Mouse (Mus musculus) ES-Bruce4 (cell line): ENCODE data around the gene Exph5. TPM values are rescaled to one million over a fixed set of nuclear protein-coding genes. Genes with fewer than 3 reads are reported as not detected.
A peak's percentile ranks its signal among the peaks of the same experiment; 100 is the strongest.

Experiments
- H3K27ac ChIP-seq: 2 replicates; pipeline ENCODE4 v1.5.1; 2012; ENCODE audit warnings: low read length, inconsistent platforms; ENCODE audit not compliant: insufficient read depth
- H3K27me3 ChIP-seq: 2 replicates; pipeline ENCODE4 v1.6.1; 2012; ENCODE audit warnings: mild to moderate bottlenecking, low read length, inconsistent platforms; ENCODE audit not compliant: control insufficient read depth, poor library complexity, insufficient read depth, severe bottlenecking
- H3K36me3 ChIP-seq: 2 replicates; pipeline ENCODE4 v1.6.1; 2012; ENCODE audit warnings: inconsistent platforms, mild to moderate bottlenecking, low read length, moderate library complexity; ENCODE audit not compliant: control insufficient read depth, poor library complexity, insufficient read depth, severe bottlenecking
- H3K4me1 ChIP-seq: one replicate; pipeline ENCODE4 v1.8.1; 2011; ENCODE audit warnings: low read length; ENCODE audit not compliant: control insufficient read depth, insufficient read depth
- H3K4me3 ChIP-seq: 2 replicates; pipeline ENCODE4 v1.5.1; 2011; ENCODE audit warnings: low read depth, mild to moderate bottlenecking, low read length
- H3K9ac ChIP-seq: 2 replicates; pipeline ENCODE4 v1.6.1; 2012; ENCODE audit warnings: low read depth, mild to moderate bottlenecking, inconsistent platforms; ENCODE audit not compliant: poor library complexity, severe bottlenecking
- H3K9me3 ChIP-seq: replicated peaks from 2 replicates; pipeline ENCODE4 v1.6.1; 2012; ENCODE audit warnings: mild to moderate bottlenecking, low read length, inconsistent platforms; ENCODE audit not compliant: control insufficient read depth, poor library complexity, insufficient read depth, severe bottlenecking
- CTCF ChIP-seq: IDR thresholded peaks from one replicate; pipeline ENCODE4 v1.8.1; 2011; ENCODE audit warnings: low read depth, low read length
- EP300 ChIP-seq: IDR thresholded peaks from 2 replicates; pipeline ENCODE4 v1.6.1; 2011; ENCODE audit warnings: low read depth, low read length; ENCODE audit not compliant: insufficient read depth
- POLR2A ChIP-seq: IDR thresholded peaks from one replicate; pipeline ENCODE4 v1.8.1; 2011; ENCODE audit warnings: low read length; ENCODE audit not compliant: insufficient read depth
- polyA plus RNA-seq: library from polyadenylated mRNA; stranded (reverse); fragments of >200 nt; gene quantifications from 2 replicates; pipeline ENCODE4 v1.2.4, GENCODE M21; 2011; ENCODE audit warnings: low read depth; ENCODE audit not compliant: missing spikeins, insufficient read depth, insufficient read length

The Exph5 gene
- polyA plus RNA-seq, 1 experiment = 0.40 TPM

- Histone ChIP-seq H3K9ac (no peak overlapping the region), H3K36me3 (no peaks in the 10 kb centered on the region), H3K27me3 (no peaks in the 10 kb centered on the region; the same call in 1 of the 2 replicates), H3K9me3 (no peaks in the 10 kb centered on the region), H3K27ac (no peak overlapping the region), H3K4me3 (peak overlapping the region; percentile 24), H3K4me1 (no peaks in the 10 kb centered on the region)
- TF ChIP-seq CTCF (no peak), POLR2A (no peak), EP300 (no peak)
Measured at GRCm38 (mm10) chr9:53301801-53302311, 386 bp downstream of the Exph5 start.

GRCm38 (mm10) chr9:53302415-53302814 is 945 bp downstream of the Exph5 start:
- Histone ChIP-seq H3K4me1 (no peaks in the 10 kb centered on the region), H3K36me3 (no peaks in the 10 kb centered on the region), H3K27ac (no peak overlapping the region)

DNA sequence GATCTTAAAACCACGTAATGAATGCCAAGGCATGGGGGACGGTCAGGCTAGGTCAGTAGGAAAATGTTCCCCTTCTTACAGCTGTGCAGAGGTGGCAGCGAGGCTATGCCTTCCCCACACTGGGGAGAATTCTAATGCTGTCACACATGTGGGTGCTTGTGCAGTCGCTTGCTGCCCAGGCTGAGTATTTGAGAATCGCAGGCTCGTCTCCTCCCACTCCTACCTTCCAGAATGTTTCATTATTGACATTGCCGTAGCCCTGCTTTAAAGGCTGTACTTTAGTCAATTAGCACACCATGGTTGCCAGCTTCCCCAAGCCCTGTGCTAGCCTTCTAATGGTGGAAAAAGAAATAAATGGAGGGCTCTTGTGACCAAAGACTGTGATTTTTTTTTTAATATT is 6.4 kb downstream of the Exph5 start:
- H3K9me3 ChIP-seq = no peaks in the 10 kb centered on the region
- H3K36me3 ChIP-seq = no peaks in the 10 kb centered on the region
- H3K9ac ChIP-seq = no peak overlapping the region
- no peak for TF ChIP-seq POLR2A
- TF ChIP-seq EP300 = no peak
- no peak for TF ChIP-seq CTCF
- H3K4me3 ChIP-seq = no peak overlapping the region
- H3K4me1 ChIP-seq = no peaks in the 10 kb centered on the region
- H3K27me3 ChIP-seq = no peaks in the 10 kb centered on the region
- H3K27ac ChIP-seq = no peak overlapping the region

More at GRCm38 (mm10) chr9:53302415-53302814, 945 bp downstream of the Exph5 start:
- Histone ChIP-seq H3K9ac (no peak overlapping the region), H3K9me3 (no peaks in the 10 kb centered on the region), H3K4me3 (no peak overlapping the region), H3K27me3 (no peaks in the 10 kb centered on the region; the same call in 1 of the 2 replicates)
- no peak for TF ChIP-seq POLR2A
- TF ChIP-seq EP300 = no peak
- no peak for TF ChIP-seq CTCF

GRCm38 (mm10) chr9:53312981-53313380 is 11.5 kb downstream of the Exph5 start:
- Histone ChIP-seq H3K4me3 (no peak overlapping the region), H3K9ac (no peak overlapping the region), H3K4me1 (no peaks in the 10 kb centered on the region), H3K9me3 (no peaks in the 10 kb centered on the region), H3K36me3 (no peaks in the 10 kb centered on the region), H3K27me3 (no peaks in the 10 kb centered on the region), H3K27ac (no peak overlapping the region)
- TF ChIP-seq EP300 (no peak), POLR2A (no peak), CTCF (no peak)

DNA sequence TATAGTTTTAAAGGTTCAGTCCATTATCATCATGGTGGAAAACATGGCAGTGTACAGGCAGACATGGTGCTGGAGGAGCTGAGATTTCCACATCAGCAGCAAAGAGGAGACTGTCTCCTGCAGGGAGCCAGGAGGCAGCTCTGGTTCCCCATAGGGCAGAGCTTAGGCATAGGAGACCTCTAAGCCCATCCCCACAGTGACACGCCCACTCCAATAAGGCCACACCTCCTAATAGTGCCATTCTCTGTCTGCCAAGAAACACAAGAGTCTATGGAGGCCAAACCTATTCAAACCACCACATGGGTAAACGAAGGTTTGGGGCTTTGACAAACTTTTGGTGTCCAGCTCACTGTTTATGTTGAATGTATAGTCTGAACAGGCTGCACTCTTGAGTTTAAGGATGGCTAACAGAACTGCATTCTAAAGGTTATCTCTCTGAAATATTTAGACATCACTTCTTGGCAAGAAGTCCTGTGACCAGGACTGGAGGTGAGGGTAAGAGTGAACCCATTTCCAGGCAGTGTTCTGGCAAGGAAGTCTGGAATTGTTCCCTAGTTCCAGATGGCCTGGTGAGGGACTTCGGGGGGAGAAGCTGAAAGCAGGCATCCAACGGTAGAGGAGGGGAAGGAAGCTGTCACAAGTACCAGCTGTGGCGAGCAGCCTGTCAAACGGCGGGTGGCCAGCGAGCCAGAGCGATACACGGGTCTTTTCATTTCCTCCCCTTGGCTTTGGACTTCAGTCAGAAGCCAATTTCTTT is 19.6 kb downstream of the Exph5 start:
- Histone ChIP-seq H3K4me1 (no peaks in the 10 kb centered on the region), H3K9ac (no peak overlapping the region), H3K27me3 (no peaks in the 10 kb centered on the region), H3K4me3 (no peak overlapping the region), H3K27ac (no peak overlapping the region), H3K36me3 (no peaks in the 10 kb centered on the region), H3K9me3 (no peaks in the 10 kb centered on the region)
- no peak for TF ChIP-seq POLR2A
- no peak for TF ChIP-seq CTCF
- TF ChIP-seq EP300 = no peak

GRCm38 (mm10) chr9:53321683-53322082 is 20.2 kb downstream of the Exph5 start:
- Histone ChIP-seq H3K27me3 (no peaks in the 10 kb centered on the region), H3K4me1 (no peaks in the 10 kb centered on the region), H3K4me3 (no peak overlapping the region), H3K9ac (no peak overlapping the region), H3K36me3 (no peaks in the 10 kb centered on the region), H3K9me3 (no peaks in the 10 kb centered on the region), H3K27ac (no peak overlapping the region)
- TF ChIP-seq POLR2A (no peak), EP300 (no peak), CTCF (no peak)
